Mouse (Mus musculus) embryonic facial prominence, embryonic 15.5 days (tissue): ENCODE data around the gene Ranbp9. TPM values are rescaled to one million over a fixed set of nuclear protein-coding genes. Genes with fewer than 3 reads are reported as not detected.

ENCODE experiments used
- ATAC-seq: fragments of 200-750 bp; cut with Nextera tagmentation; 2 replicates; pipeline ENCODE4 v1.8.0; 2017; ENCODE audit warnings: low read depth, moderate TSS enrichment; ENCODE audit not compliant: insufficient number of reproducible peaks, low FRiP score, low TSS enrichment
- H3K27ac ChIP-seq: fragments of 300-500 bp; sonication (generic); replicated peaks from 2 replicates; pipeline ENCODE4 v1.5.1; 2015; ENCODE audit warnings: mild to moderate bottlenecking, inconsistent platforms
- H3K27me3 ChIP-seq: fragments of 300-500 bp; sonication (generic); 2 replicates; pipeline ENCODE4 v1.6.1; 2015; ENCODE audit warnings: inconsistent platforms
- H3K36me3 ChIP-seq: fragments of 300-500 bp; sonication (generic); 2 replicates; pipeline ENCODE4 v1.6.1; 2015; ENCODE audit warnings: mild to moderate bottlenecking, inconsistent platforms
- H3K4me1 ChIP-seq: fragments of 300-500 bp; sonication (generic); 2 replicates; pipeline ENCODE4 v1.6.1; 2015; ENCODE audit warnings: inconsistent platforms
- H3K4me2 ChIP-seq: fragments of 300-500 bp; sonication (generic); replicated peaks from 2 replicates; pipeline ENCODE4 v1.6.1; 2015; ENCODE audit warnings: mild to moderate bottlenecking, inconsistent platforms
- H3K4me3 ChIP-seq: fragments of 300-500 bp; sonication (generic); replicated peaks from 2 replicates; pipeline ENCODE4 v1.5.1; 2015; ENCODE audit warnings: mild to moderate bottlenecking, inconsistent platforms
- H3K9ac ChIP-seq: fragments of 300-500 bp; sonication (generic); 2 replicates; pipeline ENCODE4 v1.6.1; 2015; ENCODE audit warnings: inconsistent platforms
- H3K9me3 ChIP-seq: fragments of 300-500 bp; sonication (generic); replicated peaks from 2 replicates; pipeline ENCODE4 v1.6.1; 2016; ENCODE audit warnings: inconsistent platforms
- WGBS: fragments of 180-500 bp; shearing (Covaris S2); methylation state at CpG from one replicate; pipeline ENCODE4 v1.1.7; 2015; 5-methylcytosine and 5-hydroxymethylcytosine counted together
- polyA plus RNA-seq: library from polyadenylated mRNA; unstranded; fragments of >200 nt; fragmentation: Nextera tagmentation; extraction: Ambion mirVana; gene quantifications from 2 replicates; pipeline ENCODE4 v1.2.1, GENCODE M21; 2015

Ranbp9 gene
- polyA plus RNA-seq, 1 experiment from 2014 or later = 9.2 TPM

DNA sequence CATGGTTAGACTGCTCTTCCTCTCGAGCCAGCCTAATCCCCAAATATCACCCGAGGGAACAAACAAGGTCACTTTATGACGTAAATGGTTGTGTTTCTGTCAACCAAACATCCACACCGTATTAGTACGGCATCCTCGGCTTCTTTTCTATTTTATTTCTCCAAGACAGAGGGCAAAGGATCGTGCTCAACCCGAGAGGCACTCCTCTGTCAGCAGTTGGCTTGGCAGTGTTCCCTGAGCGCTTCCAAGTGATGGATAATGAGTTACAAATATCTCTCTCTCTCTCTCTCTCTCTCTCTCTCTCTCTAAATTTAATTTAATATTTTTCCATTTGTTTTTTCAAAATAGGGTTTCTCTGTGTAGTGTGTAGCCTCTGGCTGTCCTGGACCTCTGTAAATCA, 118.7 kb downstream of the Ranbp9 start:
- Histone ChIP-seq H3K27ac (no peak overlapping the region), H3K9me3 (no peaks in the 10 kb centered on the region), H3K4me2 (no peak overlapping the region), H3K4me1 (peaks cover 5% of the 10 kb centered on the region; the same call in 1 of the 2 replicates), H3K36me3 (no peaks in the 10 kb centered on the region), H3K4me3 (no peak overlapping the region), H3K9ac (no peak overlapping the region), H3K27me3 (no peaks in the 10 kb centered on the region)
- 59% methylated on average over 9 of the region's 9 CpGs for WGBS
- no peak for ATAC-seq

GRCm38 (mm10) chr13:43360534-43360933, 120.5 kb downstream of the Ranbp9 start:
- no peaks in the 10 kb centered on the region for H3K27me3 ChIP-seq
- no peak overlapping the region for H3K4me3 ChIP-seq
- 40% methylated on average over 6 of the region's 6 CpGs for WGBS
- no peaks in the 10 kb centered on the region for H3K9me3 ChIP-seq
- no peak for ATAC-seq
- H3K27ac ChIP-seq = no peak overlapping the region
- no peaks in the 10 kb centered on the region for H3K4me1 ChIP-seq
- H3K9ac ChIP-seq = no peak overlapping the region
- no peak overlapping the region for H3K4me2 ChIP-seq
- no peaks in the 10 kb centered on the region for H3K36me3 ChIP-seq

- Histone ChIP-seq H3K4me3 (no peak overlapping the region), H3K27me3 (no peaks in the 10 kb centered on the region), H3K27ac (no peak overlapping the region), H3K9ac (no peak overlapping the region), H3K9me3 (no peaks in the 10 kb centered on the region), H3K4me1 (no peaks in the 10 kb centered on the region), H3K4me2 (no peak overlapping the region), H3K36me3 (no peaks in the 10 kb centered on the region)
- no peak for ATAC-seq
- WGBS = 86% methylated on average over 14 of the region's 14 CpGs
Observed at GRCm38 (mm10) chr13:43356346-43357125, 124.5 kb downstream of the Ranbp9 start.

GRCm38 (mm10) chr13:43354362-43354761, 126.7 kb downstream of the Ranbp9 start:
- 47% methylated on average over 12 of the region's 12 CpGs for WGBS
- no peak overlapping the region for H3K4me3 ChIP-seq
- no peak for ATAC-seq
- no peaks in the 10 kb centered on the region for H3K27me3 ChIP-seq
- no peak overlapping the region for H3K4me2 ChIP-seq
- no peak overlapping the region for H3K27ac ChIP-seq
- no peaks in the 10 kb centered on the region for H3K9me3 ChIP-seq
- H3K9ac ChIP-seq = no peak overlapping the region
- H3K36me3 ChIP-seq = no peaks in the 10 kb centered on the region
- no peaks in the 10 kb centered on the region for H3K4me1 ChIP-seq

GRCm38 (mm10) chr13:43353356-43353755, 127.7 kb downstream of the Ranbp9 start:
- ATAC-seq = no peak
- Histone ChIP-seq H3K27me3 (no peaks in the 10 kb centered on the region), H3K27ac (no peak overlapping the region), H3K4me2 (no peak overlapping the region), H3K4me3 (no peak overlapping the region), H3K9ac (no peak overlapping the region), H3K4me1 (no peaks in the 10 kb centered on the region), H3K36me3 (no peaks in the 10 kb centered on the region), H3K9me3 (no peaks in the 10 kb centered on the region)
- WGBS = 58% methylated on average over 4 of the region's 4 CpGs

Other genes with a start within 250 kb of the Ranbp9 start
- 1.0 TPM in 2 replicates for gene Gfod1, start 177.1 kb downstream of the Ranbp9 start, polyA plus RNA-seq
- 21.4 and 24.1 TPM in 2 replicates for gene Sirt5, start 115.8 kb downstream of the Ranbp9 start, polyA plus RNA-seq
- gene Nol7, start 82.9 kb downstream of the Ranbp9 start, polyA plus RNA-seq = 120 and 126 TPM in 2 replicates
- gene Mcur1, start 78.9 kb upstream of the Ranbp9 start, polyA plus RNA-seq = 14.1 and 14.4 TPM in 2 replicates
- 7.7 and 11.1 TPM in 2 replicates for gene Rnf182, start 134.4 kb upstream of the Ranbp9 start, polyA plus RNA-seq